Mouse (Mus musculus): ENCODE results near the gene Atoh1. TPM values are rescaled to one million over a fixed set of nuclear protein-coding genes. Genes with fewer than 3 reads are reported as not detected.

The Atoh1 gene
- not detected for total RNA-seq (2023)

GRCm38 (mm10) chr6:64728499-64729198 lies at the start of gene Atoh1:
Atoh1 (plus strand) TSS chr6:64729125.

